Mouse (Mus musculus): ENCODE measurements around the gene Cers2. TPM values are rescaled to one million over a fixed set of nuclear protein-coding genes. Genes with fewer than 3 reads are reported as not detected.
"Not testable (repeated sequence)": the region's sequence is repeated elsewhere in the genome, so short reads cannot be mapped to it uniquely, and the experiment has no call there.

The Cers2 gene
- polyA plus RNA-seq, 1 experiment from 2014 or later = 119 TPM

GRCm38 (mm10) chr3:95331528-95331927, 16.9 kb downstream of the Cers2 start:
- peaks cover 100% of the 10 kb centered on the region for H3K36me3 ChIP-seq (replicated peaks)

DNA sequence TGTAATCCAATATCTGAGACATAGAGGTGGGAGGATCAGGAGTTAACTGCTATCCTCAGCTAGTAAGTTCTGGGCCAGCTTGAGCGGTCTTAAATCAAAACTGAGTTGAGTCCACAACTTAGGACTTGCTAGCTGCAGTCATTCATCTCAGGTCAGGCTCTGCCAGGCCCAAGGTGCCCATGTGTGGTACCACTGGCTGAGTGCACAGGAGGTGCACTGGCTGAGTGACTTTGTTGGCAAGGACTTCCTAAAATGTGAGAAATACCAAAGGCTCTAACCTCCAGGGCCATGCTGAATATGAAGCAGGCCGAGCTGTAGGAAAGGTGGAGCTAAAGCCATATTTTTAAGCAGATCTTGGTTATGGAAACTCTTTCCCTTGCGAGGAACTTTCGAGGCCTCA, 22.8 kb downstream of the Cers2 start:
- Histone ChIP-seq H3K27me3 (ENCODE audit: poor library complexity, severe bottlenecking) (no peaks in the 10 kb centered on the region), H3K4me3 (no peak overlapping the region), H3K4me1 (no peaks in the 10 kb centered on the region), H3K9me3 (no peaks in the 10 kb centered on the region), H3K36me3 (replicated peaks) (peaks cover 100% of the 10 kb centered on the region), H3K27ac (no peak overlapping the region)
- WGBS = 95% methylated on average over 4 of the region's 4 CpGs
- no peak for DNase-seq (ENCODE audit: extremely low spot score, low spot score)

More at GRCm38 (mm10) chr3:95331528-95331927, 16.9 kb downstream of the Cers2 start:
- WGBS = 94% methylated on average over 1 of the region's 1 CpGs
- no peak for DNase-seq (ENCODE audit: extremely low spot score, low spot score)
- H3K4me1 ChIP-seq = no peaks in the 10 kb centered on the region
- H3K9me3 ChIP-seq = no peaks in the 10 kb centered on the region
- no peak overlapping the region for H3K27ac ChIP-seq
- H3K4me3 ChIP-seq = no peak overlapping the region
- H3K27me3 ChIP-seq (ENCODE audit: poor library complexity, severe bottlenecking) = no peaks in the 10 kb centered on the region

DNA sequence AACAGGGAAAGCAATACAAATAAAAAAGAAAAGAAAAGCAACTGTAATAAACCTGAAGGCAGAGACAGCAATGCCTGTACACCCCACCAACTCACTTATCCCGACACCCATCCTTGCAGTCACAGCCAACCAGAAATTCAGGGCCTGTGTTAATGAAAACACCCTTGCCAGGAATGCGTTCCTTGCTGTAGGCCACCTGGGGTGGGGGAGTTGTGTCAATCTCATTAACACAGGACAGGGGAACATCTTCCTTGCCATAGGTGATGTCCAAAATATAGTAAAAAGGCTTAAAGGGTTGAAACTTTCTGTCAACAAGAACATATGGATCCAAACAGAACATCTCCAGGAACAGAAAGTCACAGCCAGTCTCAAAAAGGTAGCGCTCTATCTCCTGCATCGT, 23.7 kb downstream of the Cers2 start:
- H3K27me3 ChIP-seq (ENCODE audit: poor library complexity, severe bottlenecking) = no peaks in the 10 kb centered on the region
- H3K4me3 ChIP-seq = no peak overlapping the region
- WGBS = 96% methylated on average over 4 of the region's 4 CpGs
- H3K36me3 ChIP-seq (replicated peaks) = peaks cover 100% of the 10 kb centered on the region
- H3K4me1 ChIP-seq = no peaks in the 10 kb centered on the region
- no peak overlapping the region for H3K27ac ChIP-seq
- no peak for DNase-seq (ENCODE audit: extremely low spot score, low spot score)
- no peaks in the 10 kb centered on the region for H3K9me3 ChIP-seq

- not testable (repeated sequence) for DNase-seq (ENCODE audit: extremely low spot score, low spot score); H3K9me3 ChIP-seq; H3K27ac ChIP-seq; H3K4me3 ChIP-seq; H3K27me3 ChIP-seq (ENCODE audit: poor library complexity, severe bottlenecking); H3K4me1 ChIP-seq
- H3K36me3 ChIP-seq (replicated peaks) = peaks cover 96% of the 10 kb centered on the region
- 92% methylated on average over 9 of the region's 9 CpGs for WGBS
Observed at GRCm38 (mm10) chr3:95343356-95344000, 28.9 kb downstream of the Cers2 start.

DNA sequence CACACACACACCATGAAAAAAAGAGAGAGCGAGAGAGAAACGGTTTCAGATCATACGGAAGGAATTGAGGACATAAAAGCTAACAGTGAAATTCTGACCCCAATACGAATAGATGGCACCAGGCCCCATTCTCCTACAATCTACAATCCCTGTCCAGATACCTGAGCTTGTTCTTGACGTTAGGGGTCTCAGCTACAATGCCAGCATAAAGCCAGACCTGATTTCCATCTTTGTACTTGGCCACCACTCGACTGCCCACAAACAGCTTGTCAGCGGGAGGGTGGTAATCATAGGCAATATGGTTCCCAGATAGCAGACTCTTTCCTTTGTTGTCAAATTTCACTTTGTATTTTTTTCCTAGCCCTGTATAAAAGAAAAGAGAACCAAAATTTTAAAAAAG, 31.9 kb downstream of the Cers2 start:
- H3K9me3 ChIP-seq = peaks cover 4% of the 10 kb centered on the region; the same call in 1 of the 2 replicates
- H3K4me3 ChIP-seq = no peak overlapping the region
- 94% methylated on average over 7 of the region's 7 CpGs for WGBS
- peaks cover 96% of the 10 kb centered on the region for H3K36me3 ChIP-seq (replicated peaks)
- H3K4me1 ChIP-seq = no peaks in the 10 kb centered on the region
- H3K27me3 ChIP-seq (ENCODE audit: poor library complexity, severe bottlenecking) = no peaks in the 10 kb centered on the region
- DNase-seq (ENCODE audit: extremely low spot score, low spot score) = no peak
- no peak overlapping the region for H3K27ac ChIP-seq

DNA sequence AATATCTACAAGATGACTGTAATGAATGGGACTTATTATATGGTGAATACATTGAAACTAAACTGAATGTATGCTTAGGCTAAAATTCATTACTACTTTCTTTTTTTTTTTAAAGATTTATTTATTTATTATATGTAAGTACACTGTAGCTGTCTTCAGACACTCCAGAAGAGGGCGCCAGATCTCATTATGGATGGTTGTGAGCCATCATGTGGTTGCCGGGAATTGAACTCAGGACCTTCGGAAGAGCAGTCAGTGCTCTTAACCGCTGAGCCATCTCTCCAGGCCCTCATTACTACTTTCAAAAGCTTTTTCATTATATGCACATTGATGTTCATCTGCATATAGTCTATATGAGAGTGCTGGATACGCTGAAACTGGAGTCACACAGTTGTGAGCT, 33.8 kb downstream of the Cers2 start:
- H3K27ac ChIP-seq; H3K4me1 ChIP-seq; H3K9me3 ChIP-seq; H3K4me3 ChIP-seq; DNase-seq (ENCODE audit: extremely low spot score, low spot score); H3K27me3 ChIP-seq (ENCODE audit: poor library complexity, severe bottlenecking): not testable (repeated sequence)
- WGBS = 92% methylated on average over 5 of the region's 5 CpGs
- peaks cover 96% of the 10 kb centered on the region for H3K36me3 ChIP-seq (replicated peaks)

GRCm38 (mm10) chr3:95349491-95349890, 34.9 kb downstream of the Cers2 start:
- Histone ChIP-seq H3K27ac (no peak overlapping the region), H3K4me3 (no peak overlapping the region), H3K9me3 (peaks cover 4% of the 10 kb centered on the region; the same call in 1 of the 2 replicates), H3K4me1 (no peaks in the 10 kb centered on the region), H3K36me3 (replicated peaks) (peaks cover 95% of the 10 kb centered on the region), H3K27me3 (ENCODE audit: poor library complexity, severe bottlenecking) (no peaks in the 10 kb centered on the region)
- DNase-seq (ENCODE audit: extremely low spot score, low spot score) = no peak

DNA sequence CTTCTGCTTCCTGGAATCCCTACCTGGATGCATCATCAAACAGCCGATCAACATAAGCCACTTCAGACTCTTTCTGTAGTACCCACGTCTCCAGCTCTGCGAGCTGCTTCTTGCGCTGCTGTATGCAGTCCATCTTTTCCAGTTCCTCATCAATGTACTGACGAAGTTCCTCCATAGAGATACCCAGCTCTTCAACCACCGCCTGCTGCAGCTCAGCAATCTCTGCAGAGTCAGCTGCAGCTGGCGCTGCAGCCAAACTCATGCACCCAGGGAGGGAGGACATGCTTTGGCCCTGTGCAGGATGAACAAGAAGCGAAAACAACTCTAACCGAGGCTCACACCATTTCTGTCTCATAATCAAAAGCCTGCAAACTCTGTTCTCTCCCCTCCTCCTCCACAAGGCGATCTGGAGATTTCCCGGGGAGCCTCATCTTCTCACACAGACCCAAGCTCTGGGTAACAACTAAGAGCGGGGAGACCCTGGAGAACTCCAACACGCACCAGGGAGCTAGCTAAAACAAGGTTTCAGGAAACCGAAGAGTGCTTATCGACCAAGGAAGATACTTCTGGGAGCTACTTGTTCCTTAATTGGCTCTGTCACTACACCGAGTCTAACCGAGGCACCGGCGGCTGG, 41.4 kb downstream of the Cers2 start:
- DNase-seq (ENCODE audit: extremely low spot score, low spot score); H3K9me3 ChIP-seq; H3K27ac ChIP-seq; H3K27me3 ChIP-seq (ENCODE audit: poor library complexity, severe bottlenecking); H3K4me1 ChIP-seq: not testable (repeated sequence)
- Histone ChIP-seq H3K36me3 (replicated peaks) (peaks cover 38% of the 10 kb centered on the region), H3K4me3 (peak overlapping the region; percentile 62)
- 35% methylated on average over 13 of the region's 19 CpGs for WGBS

GRCm38 (mm10) chr3:95356701-95357449, 42.3 kb downstream of the Cers2 start, which contains the start of gene Setdb1:
Setdb1 (minus strand) TSS chr3:95357202.
- Histone ChIP-seq H3K36me3 (replicated peaks) (peaks cover 29% of the 10 kb centered on the region), H3K27ac (peak within 1 kb of the TSS; percentile 85), H3K4me3 (peak within 1 kb of the TSS; percentile 62)
- H3K9me3 ChIP-seq; H3K27me3 ChIP-seq (ENCODE audit: poor library complexity, severe bottlenecking); H3K4me1 ChIP-seq: not testable (repeated sequence)
- DNase-seq (ENCODE audit: extremely low spot score, low spot score) = peak; percentile 94
- 0% methylated on average over 38 of the region's 57 CpGs for WGBS

DNA sequence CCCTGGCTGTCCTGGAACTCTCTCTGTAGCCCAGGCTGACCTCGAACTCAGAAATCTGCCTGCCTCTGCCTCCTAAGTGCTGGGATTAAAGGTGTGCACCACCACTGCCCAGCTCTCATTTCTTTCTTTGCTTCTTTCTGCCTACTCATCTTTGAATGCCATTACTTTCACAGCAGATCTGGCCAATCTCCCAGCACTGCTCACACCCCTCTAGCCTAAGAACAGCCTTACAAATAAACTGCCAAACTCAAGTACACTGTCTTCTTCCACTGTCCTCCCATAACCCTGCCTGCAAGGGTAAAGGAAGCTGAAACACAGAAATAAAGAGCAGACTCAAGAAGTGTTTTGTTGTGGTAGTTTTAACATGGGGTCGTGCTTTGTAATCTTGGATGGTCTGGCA, 43.2 kb downstream of the Cers2 start:
- Histone ChIP-seq H3K36me3 (replicated peaks) (peaks cover 21% of the 10 kb centered on the region), H3K27me3 (ENCODE audit: poor library complexity, severe bottlenecking) (no peaks in the 10 kb centered on the region), H3K4me1 (peaks cover 8% of the 10 kb centered on the region), H3K9me3 (no peaks in the 10 kb centered on the region), H3K27ac (no peak overlapping the region), H3K4me3 (no peak overlapping the region)
- 95% methylated on average over 2 of the region's 2 CpGs for WGBS
- DNase-seq (ENCODE audit: extremely low spot score, low spot score) = no peak

GRCm38 (mm10) chr3:95360276-95360675, 45.7 kb downstream of the Cers2 start:
- WGBS = 82% methylated on average over 3 of the region's 3 CpGs
- H3K4me1 ChIP-seq; H3K9me3 ChIP-seq; H3K27ac ChIP-seq; H3K4me3 ChIP-seq; H3K27me3 ChIP-seq (ENCODE audit: poor library complexity, severe bottlenecking); H3K36me3 ChIP-seq (replicated peaks); DNase-seq (ENCODE audit: extremely low spot score, low spot score): not testable (repeated sequence)

GRCm38 (mm10) chr3:95370101-95370500, 55.5 kb downstream of the Cers2 start:
- Histone ChIP-seq H3K4me1 (no peaks in the 10 kb centered on the region), H3K27ac (no peak overlapping the region)
- no peak for DNase-seq (ENCODE audit: extremely low spot score, low spot score)

More at GRCm38 (mm10) chr3:95370101-95370500, 55.5 kb downstream of the Cers2 start:
- H3K36me3 ChIP-seq (replicated peaks) = no peaks in the 10 kb centered on the region
- H3K27me3 ChIP-seq (ENCODE audit: poor library complexity, severe bottlenecking) = no peaks in the 10 kb centered on the region
- no peak overlapping the region for H3K4me3 ChIP-seq
- H3K9me3 ChIP-seq = peaks cover 5% of the 10 kb centered on the region; the same call in 1 of the 2 replicates
